Mouse (Mus musculus): ENCODE measurements around the gene Plxdc2.

Gene Plxdc2

DNA sequence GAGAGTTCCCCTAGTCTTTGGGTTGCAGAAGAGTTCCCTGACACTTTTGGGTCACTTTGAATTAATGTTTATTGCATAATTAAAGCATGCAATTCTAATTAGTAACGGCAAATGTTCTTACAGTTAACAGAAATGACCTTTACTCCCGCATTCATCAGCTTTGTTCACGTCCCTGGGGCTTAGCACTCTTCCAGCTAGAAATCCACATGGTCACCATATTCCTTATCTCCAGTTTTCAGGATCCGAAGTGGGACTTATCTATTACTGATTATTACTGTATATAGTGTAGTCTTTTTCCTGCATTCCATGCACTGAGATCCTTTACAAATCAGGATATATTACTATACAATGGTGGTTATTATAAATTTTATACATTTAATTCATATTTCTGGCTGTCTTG is 203.2 kb downstream of the Plxdc2 start:
- DNase-seq (ENCODE audit: extremely low read depth, low read depth, low spot score) = no peak

GRCm38 (mm10) chr2:16568263-16568662 is 212.2 kb downstream of the Plxdc2 start:
- no peak for DNase-seq (ENCODE audit: extremely low read depth, low read depth, low spot score)

- DNase-seq (ENCODE audit: extremely low read depth, low read depth, low spot score) = no peak
Observed at GRCm38 (mm10) chr2:16571169-16571751, 215.2 kb downstream of the Plxdc2 start.

DNA sequence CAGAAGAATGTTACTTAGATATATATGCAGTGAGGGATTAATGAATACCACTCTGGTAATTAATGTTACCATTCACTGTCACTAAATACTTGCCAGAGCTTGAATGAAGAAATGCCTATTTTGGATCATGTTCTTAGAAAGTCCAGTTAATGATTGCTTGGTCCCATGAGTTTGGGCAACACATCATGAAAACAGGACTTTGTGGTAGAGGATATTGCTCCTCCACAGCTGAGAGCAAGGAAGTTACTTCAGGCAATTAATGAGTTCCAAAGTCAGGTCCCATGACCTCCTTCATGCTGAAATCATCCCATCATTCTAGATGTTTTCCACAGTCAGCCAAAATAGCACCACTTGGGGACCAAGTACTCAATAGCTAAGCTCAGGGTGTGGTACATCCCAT is 220.5 kb downstream of the Plxdc2 start:
- DNase-seq (ENCODE audit: extremely low read depth, low read depth, low spot score) = no peak

GRCm38 (mm10) chr2:16578153-16578552 is 222.0 kb downstream of the Plxdc2 start:
- no peak for DNase-seq (ENCODE audit: extremely low read depth, low read depth, low spot score)

GRCm38 (mm10) chr2:16588546-16588945 is 232.4 kb downstream of the Plxdc2 start:
- no peak for DNase-seq (ENCODE audit: extremely low read depth, low read depth, low spot score)

DNA sequence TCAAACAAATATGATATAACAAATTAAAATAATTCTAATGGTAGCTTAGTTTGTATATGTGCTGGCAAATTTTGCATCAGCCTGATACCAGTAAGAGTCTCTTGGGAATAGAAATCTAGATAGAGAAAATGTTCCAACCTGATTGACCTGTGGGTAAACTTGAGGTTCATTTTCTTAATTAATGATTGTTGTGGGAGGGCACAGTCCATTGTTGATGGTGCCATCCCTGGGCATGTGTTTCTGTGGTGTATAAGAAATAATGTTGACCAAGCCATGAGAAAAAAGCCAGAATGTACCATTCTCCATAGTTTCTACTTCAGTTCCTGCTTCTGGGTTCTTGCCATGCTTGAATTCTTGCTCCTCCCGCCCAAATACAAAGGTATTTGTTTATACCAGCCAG is 239.3 kb downstream of the Plxdc2 start:
- DNase-seq (ENCODE audit: extremely low read depth, low read depth, low spot score) = no peak

GRCm38 (mm10) chr2:16598231-16598630 is 242.1 kb downstream of the Plxdc2 start:
- DNase-seq (ENCODE audit: extremely low read depth, low read depth, low spot score) = peak; percentile 5

- no peak for DNase-seq (ENCODE audit: extremely low read depth, low read depth, low spot score)
Observed at GRCm38 (mm10) chr2:16604291-16604690, 248.2 kb downstream of the Plxdc2 start.

GRCm38 (mm10) chr2:16607792-16608586 is 251.9 kb downstream of the Plxdc2 start:
- no peak for DNase-seq (ENCODE audit: extremely low read depth, low read depth, low spot score)

- DNase-seq (ENCODE audit: extremely low read depth, low read depth, low spot score) = no peak
Observed at GRCm38 (mm10) chr2:16642061-16642460, 286.0 kb downstream of the Plxdc2 start.

GRCm38 (mm10) chr2:16651713-16652112 is 295.6 kb downstream of the Plxdc2 start:
- DNase-seq (ENCODE audit: extremely low read depth, low read depth, low spot score) = no peak

- no peak for DNase-seq (ENCODE audit: extremely low read depth, low read depth, low spot score)
Observed at GRCm38 (mm10) chr2:16664516-16664915, 308.4 kb downstream of the Plxdc2 start.

- DNase-seq (ENCODE audit: extremely low read depth, low read depth, low spot score) = no peak
Observed at GRCm38 (mm10) chr2:16668391-16668790, 312.3 kb downstream of the Plxdc2 start.

GRCm38 (mm10) chr2:16682905-16683304 is 326.8 kb downstream of the Plxdc2 start:
- DNase-seq (ENCODE audit: extremely low read depth, low read depth, low spot score) = no peak

DNA sequence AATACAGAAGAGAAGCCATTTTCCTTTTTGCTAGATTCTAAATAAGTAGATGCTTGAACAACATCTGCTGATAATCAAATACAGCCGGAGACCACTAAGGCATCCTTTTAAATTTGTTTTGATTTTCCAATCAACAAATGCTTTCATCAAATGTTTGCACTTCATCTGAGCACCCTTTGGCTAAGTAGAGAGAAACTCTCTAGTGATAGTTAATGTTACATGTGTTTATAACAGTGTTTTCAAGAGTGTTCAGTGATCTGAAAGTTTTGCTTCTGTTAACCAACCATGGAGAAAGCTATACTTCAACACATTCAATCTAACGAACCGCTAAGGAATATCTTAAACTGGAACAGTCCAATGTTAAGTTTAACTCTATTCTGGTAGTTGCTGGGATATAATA is 327.6 kb downstream of the Plxdc2 start:
- no peak for DNase-seq (ENCODE audit: extremely low read depth, low read depth, low spot score)

DNA sequence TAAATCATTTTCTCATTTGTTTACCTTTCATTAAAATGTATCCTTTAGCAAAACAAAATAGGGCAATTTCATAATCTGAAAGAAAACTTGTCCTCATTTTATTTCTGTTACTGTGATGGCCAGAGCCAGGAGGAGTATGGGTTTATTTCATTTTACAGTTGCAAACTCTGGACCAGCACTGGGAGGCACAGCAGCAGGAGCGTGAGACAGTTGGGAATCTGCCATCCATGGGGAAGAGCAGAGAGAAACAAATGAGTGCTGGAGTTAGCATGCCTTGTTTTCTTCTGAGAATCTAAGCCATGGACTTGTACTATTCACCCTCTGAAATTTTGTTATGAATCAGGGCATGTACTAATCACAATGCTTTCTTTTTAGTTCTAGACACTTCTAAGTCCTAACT is 328.4 kb downstream of the Plxdc2 start:
- DNase-seq (ENCODE audit: extremely low read depth, low read depth, low spot score) = no peak

- no peak for DNase-seq (ENCODE audit: extremely low read depth, low read depth, low spot score)
Observed at GRCm38 (mm10) chr2:16696390-16696789, 340.3 kb downstream of the Plxdc2 start.

DNA sequence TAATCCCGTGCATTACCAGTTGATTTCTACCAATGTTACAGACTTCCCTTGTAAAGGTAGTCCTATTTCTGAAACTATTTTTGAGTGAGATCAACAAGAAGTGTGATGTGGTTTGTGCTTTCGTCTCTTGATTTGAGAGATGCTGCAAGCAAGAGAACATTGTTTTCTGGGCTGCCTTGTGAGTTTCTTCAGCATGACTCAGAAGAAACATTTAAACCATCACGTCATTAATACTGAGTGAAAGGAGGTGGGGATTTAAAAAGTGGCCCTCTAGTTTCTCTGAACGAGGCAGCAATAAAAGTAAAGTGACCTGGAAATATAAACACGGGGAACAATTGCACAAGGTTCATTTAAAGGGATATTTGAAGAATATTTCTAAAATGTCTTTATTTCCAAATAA is 341.1 kb downstream of the Plxdc2 start:
- DNase-seq (ENCODE audit: extremely low read depth, low read depth, low spot score) = no peak

- no peak for DNase-seq (ENCODE audit: extremely low read depth, low read depth, low spot score)
Observed at GRCm38 (mm10) chr2:16706227-16706626, 350.1 kb downstream of the Plxdc2 start.

DNA sequence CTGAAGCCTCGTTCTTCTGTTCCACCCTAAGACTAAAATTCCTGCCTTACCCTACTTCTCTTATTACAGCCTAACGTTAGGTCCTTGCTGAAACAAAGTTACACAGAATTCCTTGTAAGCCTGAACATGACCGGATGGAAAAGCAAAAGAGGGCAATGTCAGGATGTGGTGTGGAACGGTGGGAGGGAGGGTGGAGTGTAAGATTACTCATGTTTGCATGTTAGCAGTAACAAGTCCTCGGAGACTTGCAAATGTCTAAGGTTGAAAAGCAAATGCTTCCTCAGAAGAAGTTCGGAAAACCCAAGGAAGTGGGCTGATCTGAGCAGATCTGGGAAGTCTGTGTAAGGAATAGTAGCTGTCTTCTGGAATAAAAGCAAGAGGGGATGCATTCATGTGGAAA is 353.8 kb downstream of the Plxdc2 start:
- DNase-seq (ENCODE audit: extremely low read depth, low read depth, low spot score) = no peak

DNA sequence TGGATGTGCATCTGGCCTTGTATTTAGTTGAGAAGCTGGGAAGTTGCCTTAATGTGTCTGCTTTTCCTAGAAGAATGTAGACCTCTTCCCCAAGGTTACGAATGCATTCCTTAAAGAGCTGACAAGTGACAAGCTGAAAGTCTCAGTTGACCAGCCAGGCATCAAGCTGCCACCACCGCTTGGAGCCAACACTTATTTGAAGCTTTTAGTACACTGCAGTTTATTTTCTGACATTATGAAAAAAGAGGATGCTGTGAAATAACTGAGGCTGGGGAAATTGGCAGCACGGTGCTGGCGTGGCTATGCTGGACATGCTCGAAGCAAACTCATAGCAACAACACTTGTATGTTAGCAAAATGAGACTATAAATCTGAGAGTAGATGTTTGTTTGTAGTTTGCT is 374.9 kb downstream of the Plxdc2 start:
- DNase-seq (ENCODE audit: extremely low read depth, low read depth, low spot score) = no peak

DNA sequence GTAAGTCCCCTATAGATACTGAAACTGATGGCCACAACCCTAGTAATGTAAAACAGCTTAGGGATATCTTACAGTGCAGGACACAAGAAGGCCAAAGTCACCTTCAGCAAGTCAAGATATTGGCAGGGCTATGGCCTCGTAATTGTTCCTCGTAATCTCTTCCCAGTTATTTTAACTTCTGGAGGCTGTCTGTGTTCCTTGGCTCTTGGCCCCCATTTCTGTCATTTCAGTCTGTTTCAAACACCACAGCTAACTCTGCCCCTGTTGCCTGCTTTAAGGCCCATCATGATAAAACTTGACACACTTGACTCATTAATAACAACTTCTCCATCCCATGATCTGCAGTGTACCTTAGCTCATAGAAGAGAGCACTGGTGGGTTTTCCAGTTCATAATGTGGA is 378.3 kb downstream of the Plxdc2 start:
- DNase-seq (ENCODE audit: extremely low read depth, low read depth, low spot score) = no peak

Measured in fat pad, adult 2 months (tissue).